In the genomic region with DNA sequence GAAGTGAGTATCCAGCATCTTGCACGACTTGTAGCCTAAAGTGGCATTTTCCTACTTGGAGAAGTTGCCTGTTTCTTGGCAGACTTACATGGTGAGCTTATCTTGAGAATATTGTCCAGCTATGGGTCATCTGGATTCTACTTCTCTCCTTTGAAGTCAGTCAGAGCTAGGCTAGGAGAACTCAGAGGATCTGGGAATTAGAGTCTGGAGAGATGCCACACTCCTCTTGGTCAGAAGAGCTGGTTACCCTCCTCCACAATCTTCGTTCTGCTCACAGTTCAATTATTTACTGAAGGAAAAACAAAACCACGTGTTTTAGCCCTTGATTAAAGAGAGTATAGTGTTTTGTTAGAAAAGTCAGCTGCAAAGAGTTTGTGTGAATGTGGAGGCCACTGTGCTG, we compare ENCODE assay signal across 29 mouse cellular contexts.
"Had no signal": no experiment of that assay in that cellular context is flagged by ENCODE, and none has a peak within 500 bp of the region (broad histone marks: within the 10 kb centered on the region; RNA-seq: fewer than 3 reads in every experiment).

No protein-coding gene starts in this region.

- H3K4me3 ChIP-seq: gastrocnemius, adult 2 months; heart, embryonic 10.5 days; heart, embryonic 12.5 days; hindbrain, embryonic 10.5 days; hindbrain, embryonic 12.5 days; intestine, embryonic 15.5 days; layer of hippocampus, adult 2 months; left cerebral cortex, adult 2 months; limb, embryonic 10.5 days; limb, embryonic 12.5 days; liver, embryonic 13.5 days; liver, embryonic 15.5 days had no signal

- H3K9me3 ChIP-seq: heart, embryonic 10.5 days; heart, embryonic 12.5 days; hindbrain, embryonic 10.5 days; hindbrain, embryonic 12.5 days; intestine, embryonic 15.5 days; limb, embryonic 10.5 days; limb, embryonic 12.5 days; liver, embryonic 13.5 days; liver, embryonic 15.5 days had no signal

- H3K27me3 ChIP-seq: heart, embryonic 12.5 days; hindbrain, embryonic 12.5 days; intestine, embryonic 15.5 days; limb, embryonic 12.5 days; liver, embryonic 13.5 days; liver, embryonic 15.5 days had no signal

- DNase-seq: gastrocnemius, adult 2 months; gastrocnemius, postnatal 10 days; gastrocnemius, postnatal 25 days; heart, adult 18-20 months; heart, postnatal 10 days; heart, postnatal 4 days; kidney, adult 18-20 months; kidney, adult 8-10 months; kidney, postnatal 25 days; kidney, postnatal 4 days; liver; liver, embryonic 13.5 days; liver, postnatal 0 days had no signal

- H3K27ac ChIP-seq: gastrocnemius, adult 2 months; heart, embryonic 10.5 days; hindbrain, embryonic 10.5 days; hindbrain, embryonic 12.5 days; hindbrain, embryonic 14.5 days; intestine, embryonic 15.5 days; kidney, postnatal 0 days; layer of hippocampus, adult 2 months; left cerebral cortex, adult 2 months; limb, embryonic 10.5 days; limb, embryonic 12.5 days; liver, embryonic 13.5 days; liver, embryonic 15.5 days had no signal

- H3K4me2 ChIP-seq: heart, embryonic 12.5 days; hindbrain, embryonic 12.5 days; hindbrain, embryonic 14.5 days; intestine, embryonic 15.5 days; limb, embryonic 12.5 days; liver, embryonic 11.5 days; liver, embryonic 13.5 days; liver, embryonic 15.5 days had no signal

- ATAC-seq: hindbrain, embryonic 16.5 days; inflammation-experienced regulatory T-cells, adult 6 months; intestine, embryonic 15.5 days; intestine, postnatal 0 days; liver, postnatal 0 days had no signal

- H3K4me1 ChIP-seq: heart, embryonic 10.5 days; heart, embryonic 12.5 days; hindbrain, embryonic 10.5 days; hindbrain, embryonic 12.5 days; intestine, embryonic 15.5 days; limb, embryonic 10.5 days; limb, embryonic 12.5 days; liver, embryonic 13.5 days; liver, embryonic 15.5 days had no signal

- H3K36me3 ChIP-seq: heart, embryonic 10.5 days; heart, embryonic 12.5 days; hindbrain, embryonic 10.5 days; hindbrain, embryonic 12.5 days; intestine, embryonic 15.5 days; limb, embryonic 10.5 days; limb, embryonic 12.5 days; liver, embryonic 13.5 days; liver, embryonic 15.5 days had no signal

- H3K9ac ChIP-seq: heart, embryonic 12.5 days; hindbrain, embryonic 12.5 days; hindbrain, embryonic 14.5 days; intestine, embryonic 15.5 days; limb, embryonic 12.5 days; liver, embryonic 13.5 days; liver, embryonic 15.5 days; liver, postnatal 0 days had no signal
